Mouse (Mus musculus): ENCODE data around the gene Abca5. TPM values are rescaled to one million over a fixed set of nuclear protein-coding genes. Genes with fewer than 3 reads are reported as not detected.
A peak's percentile ranks its signal among the peaks of the same experiment; 100 is the strongest.
"Not testable (repeated sequence)": the region's sequence is repeated elsewhere in the genome, so short reads cannot be mapped to it uniquely, and the experiment has no call there.

Abca5 gene
- total RNA-seq (2017): 0.29 to 7.1 TPM (median 0.75 TPM) in 3 replicates

GRCm38 (mm10) chr11:110337289-110338245 is at the start of gene Abca5:
Abca5 (minus strand) TSS chr11:110337716.
- peak; percentile 82 for ATAC-seq (replicated peaks; ENCODE audit: insufficient number of reproducible peaks, low FRiP score, low TSS enrichment, poor library complexity, severe bottlenecking)

- ATAC-seq (replicated peaks; ENCODE audit: insufficient number of reproducible peaks, low FRiP score, low TSS enrichment, poor library complexity, severe bottlenecking): no peak
These were observed 48.0 kb upstream of the Abca5 start for GRCm38 (mm10) chr11:110385487-110385886.

DNA sequence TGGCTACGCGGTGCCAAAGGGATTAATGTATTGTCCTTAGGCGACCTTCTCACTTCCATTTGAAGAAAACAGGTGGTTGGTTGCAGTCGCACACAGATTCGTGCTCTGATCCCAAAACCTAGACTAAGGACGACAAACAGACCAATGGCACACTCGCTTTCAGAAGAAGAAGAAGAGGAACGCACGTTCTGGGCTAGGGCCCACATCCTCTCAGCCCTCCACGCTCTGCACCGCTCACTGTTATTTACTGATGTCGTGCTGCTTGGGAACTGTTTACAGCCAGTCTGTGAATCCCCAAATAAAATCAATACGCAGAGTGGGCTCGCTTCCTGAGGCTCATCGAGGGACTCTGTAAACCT is 42.8 kb upstream of the Abca5 start:
- ATAC-seq (replicated peaks; ENCODE audit: insufficient number of reproducible peaks, low FRiP score, low TSS enrichment, poor library complexity, severe bottlenecking): no peak

GRCm38 (mm10) chr11:110379661-110380309 is 42.3 kb upstream of the Abca5 start:
- peak; percentile 63 for ATAC-seq (replicated peaks; ENCODE audit: insufficient number of reproducible peaks, low FRiP score, low TSS enrichment, poor library complexity, severe bottlenecking)

DNA sequence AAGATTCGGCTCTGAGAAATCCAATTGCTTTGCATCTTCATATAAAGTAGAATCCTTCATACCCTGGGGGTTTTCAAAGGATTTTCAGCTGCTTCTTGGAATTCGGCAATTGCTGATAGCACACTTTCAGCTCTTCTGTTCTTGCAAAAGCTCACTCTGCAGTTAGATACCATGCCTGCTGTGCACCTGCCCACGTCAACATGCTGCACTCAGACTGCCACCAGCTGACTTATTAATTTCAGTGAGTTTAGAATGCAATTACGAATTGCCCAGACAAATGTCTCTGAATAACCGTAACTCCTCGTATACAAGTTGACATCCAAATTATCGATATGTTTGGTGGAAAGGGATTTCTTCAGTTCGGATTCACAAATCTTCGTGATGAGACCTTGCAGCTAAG is 36.5 kb upstream of the Abca5 start:
- no peak for ATAC-seq (replicated peaks; ENCODE audit: insufficient number of reproducible peaks, low FRiP score, low TSS enrichment, poor library complexity, severe bottlenecking)

DNA sequence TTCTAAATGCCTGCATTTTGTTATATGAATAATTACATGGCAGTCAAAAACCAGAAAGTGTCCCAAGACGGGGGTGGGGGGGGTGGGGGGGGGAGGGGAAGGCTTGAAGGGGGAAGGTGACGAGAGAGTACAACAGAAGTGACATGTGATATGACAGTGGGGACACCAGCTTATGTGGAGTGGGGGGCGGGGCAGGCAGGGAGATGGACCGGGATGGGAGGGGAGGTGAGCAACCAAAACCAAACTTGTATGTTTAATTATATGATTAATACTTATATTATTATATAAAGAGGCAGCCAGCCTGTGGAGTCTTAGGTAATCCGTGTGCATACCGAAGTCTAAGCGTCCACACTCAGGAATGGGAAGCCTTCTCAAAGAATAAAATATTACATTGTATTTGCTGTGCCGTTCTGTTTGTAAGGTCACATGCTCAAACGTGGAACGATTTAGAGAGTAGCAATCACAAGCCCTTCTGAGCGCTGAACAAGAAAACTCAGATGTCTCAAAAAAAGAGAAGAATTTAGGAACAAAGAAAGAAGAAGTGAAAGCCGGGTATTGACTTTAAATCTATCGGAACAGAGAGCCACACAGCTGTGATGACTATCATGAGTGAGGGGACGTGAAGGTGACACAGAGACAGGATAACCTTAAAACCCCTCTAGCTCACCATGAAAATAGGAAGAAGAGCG is 34.9 kb upstream of the Abca5 start:
- ATAC-seq (replicated peaks; ENCODE audit: insufficient number of reproducible peaks, low FRiP score, low TSS enrichment, poor library complexity, severe bottlenecking): peak; percentile 36; the same call in 1 of the 2 replicates

DNA sequence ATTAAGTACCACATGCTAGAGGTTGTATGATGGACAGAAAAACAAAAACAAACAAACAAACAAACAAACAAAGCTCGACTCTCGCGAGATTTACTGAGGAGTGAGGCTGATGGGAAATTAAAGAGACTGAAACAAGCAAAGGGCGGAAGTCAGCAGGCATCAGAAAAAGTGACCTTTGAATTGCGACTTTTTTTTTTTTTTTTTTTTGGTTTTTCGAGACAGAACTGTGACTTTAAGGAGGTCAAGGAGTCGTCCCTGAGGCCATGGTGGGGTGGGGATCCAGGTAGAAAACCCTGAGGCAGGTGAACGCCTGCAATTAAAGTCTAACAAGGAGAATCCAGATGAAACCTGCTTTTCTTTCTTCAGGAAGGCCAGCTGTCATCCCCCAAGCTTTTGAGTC is 34.3 kb upstream of the Abca5 start:
- ATAC-seq (replicated peaks; ENCODE audit: insufficient number of reproducible peaks, low FRiP score, low TSS enrichment, poor library complexity, severe bottlenecking): no peak

DNA sequence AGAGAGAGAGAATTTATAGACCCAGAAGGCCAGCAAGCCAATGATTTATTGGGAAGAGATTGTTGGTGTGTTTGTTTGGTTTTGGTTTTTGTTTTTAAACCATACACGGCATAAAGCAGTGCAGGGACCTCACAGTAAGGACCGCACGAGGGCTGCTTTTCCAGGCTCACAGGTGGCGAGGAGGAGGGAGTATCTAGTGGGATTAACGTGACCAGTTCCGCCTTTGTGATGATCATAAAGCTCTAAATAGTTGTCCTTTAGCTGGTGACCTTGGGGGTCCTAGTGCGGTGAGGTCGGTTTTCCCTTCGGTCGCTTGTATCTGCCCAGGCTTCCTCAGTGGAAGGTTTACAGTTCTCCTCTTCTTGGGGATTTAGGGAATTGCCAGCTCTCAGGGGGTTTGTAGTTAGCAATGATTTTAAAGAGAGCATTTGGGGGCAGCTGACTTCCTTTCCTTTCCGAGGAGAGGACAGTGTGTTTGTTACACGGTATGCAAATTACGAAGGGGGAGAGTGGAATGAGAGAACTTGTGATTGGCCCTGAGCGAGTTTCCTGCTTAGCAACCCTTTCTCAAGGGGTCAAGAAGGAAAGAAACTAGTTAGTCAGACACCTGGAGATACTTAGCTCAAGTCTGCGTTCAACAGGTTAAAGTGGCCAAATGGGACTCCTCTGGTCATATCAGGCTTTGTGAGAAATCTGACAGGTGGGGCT is 31.9 kb upstream of the Abca5 start:
- ATAC-seq (replicated peaks; ENCODE audit: insufficient number of reproducible peaks, low FRiP score, low TSS enrichment, poor library complexity, severe bottlenecking): no peak

DNA sequence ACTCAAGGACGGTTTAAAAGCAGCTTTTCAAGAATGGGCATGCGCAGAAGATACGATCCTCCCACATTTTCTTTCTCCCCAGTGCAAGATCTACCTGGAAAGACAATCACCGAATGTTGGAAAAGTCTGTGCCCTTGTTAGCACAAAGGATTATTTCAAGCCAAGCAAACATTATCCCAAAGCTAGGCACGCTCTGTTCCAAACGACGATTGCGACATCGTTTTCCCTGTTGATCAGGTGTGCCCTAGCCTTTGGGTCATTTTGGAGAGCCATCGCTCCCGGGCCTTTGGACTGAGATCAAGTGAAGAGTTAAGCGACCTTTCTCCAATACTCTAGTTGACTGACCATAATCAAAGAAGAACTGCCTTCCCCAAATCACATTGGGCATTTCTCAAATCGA is 30.1 kb upstream of the Abca5 start:
- ATAC-seq (replicated peaks; ENCODE audit: insufficient number of reproducible peaks, low FRiP score, low TSS enrichment, poor library complexity, severe bottlenecking): no peak

GRCm38 (mm10) chr11:110366902-110367301 is 29.4 kb upstream of the Abca5 start:
- no peak for ATAC-seq (replicated peaks; ENCODE audit: insufficient number of reproducible peaks, low FRiP score, low TSS enrichment, poor library complexity, severe bottlenecking)

- ATAC-seq (replicated peaks; ENCODE audit: insufficient number of reproducible peaks, low FRiP score, low TSS enrichment, poor library complexity, severe bottlenecking): 0 out of 2 replicates have a peak, but pooled peaks have one; percentile 66
These were observed 27.5 kb upstream of the Abca5 start for GRCm38 (mm10) chr11:110365016-110365415.

DNA sequence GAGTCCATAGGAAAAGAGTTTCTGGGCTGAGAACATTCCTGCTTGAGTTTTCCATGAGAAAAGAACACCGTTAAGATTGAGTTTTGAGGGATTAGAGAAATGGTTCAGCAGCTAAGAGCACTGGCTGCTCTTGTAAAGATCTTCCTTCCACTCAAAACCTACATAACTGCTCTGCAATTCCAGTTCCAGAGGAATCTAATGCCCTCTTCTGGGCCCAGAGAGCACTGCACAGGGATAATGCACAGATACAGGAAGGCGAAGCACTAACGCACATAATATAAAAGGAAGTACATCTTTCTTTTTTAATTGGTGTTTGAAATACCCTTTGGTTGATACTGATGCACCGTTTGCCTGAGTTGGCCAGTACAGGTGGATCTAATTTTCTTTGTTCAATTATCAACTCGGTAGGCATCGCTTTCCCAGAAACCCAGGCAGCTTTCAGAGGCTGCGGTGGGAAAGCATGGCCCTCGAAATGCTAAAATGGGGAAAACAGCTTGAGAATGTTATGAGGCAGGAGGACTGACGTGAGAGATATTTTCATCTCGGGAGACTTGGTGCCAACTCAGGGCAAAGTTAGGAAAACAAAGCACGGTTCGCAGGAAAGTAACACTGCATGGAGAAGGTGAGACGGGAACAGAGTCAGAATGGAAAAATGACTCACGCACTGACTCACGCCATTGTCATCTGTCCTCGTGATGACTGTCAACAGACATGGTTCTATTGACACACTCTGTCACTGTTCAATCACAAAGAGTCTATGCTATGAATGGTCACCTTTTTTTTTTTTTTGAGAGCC is 20.4 kb upstream of the Abca5 start:
- no peak for ATAC-seq (replicated peaks; ENCODE audit: insufficient number of reproducible peaks, low FRiP score, low TSS enrichment, poor library complexity, severe bottlenecking)

DNA sequence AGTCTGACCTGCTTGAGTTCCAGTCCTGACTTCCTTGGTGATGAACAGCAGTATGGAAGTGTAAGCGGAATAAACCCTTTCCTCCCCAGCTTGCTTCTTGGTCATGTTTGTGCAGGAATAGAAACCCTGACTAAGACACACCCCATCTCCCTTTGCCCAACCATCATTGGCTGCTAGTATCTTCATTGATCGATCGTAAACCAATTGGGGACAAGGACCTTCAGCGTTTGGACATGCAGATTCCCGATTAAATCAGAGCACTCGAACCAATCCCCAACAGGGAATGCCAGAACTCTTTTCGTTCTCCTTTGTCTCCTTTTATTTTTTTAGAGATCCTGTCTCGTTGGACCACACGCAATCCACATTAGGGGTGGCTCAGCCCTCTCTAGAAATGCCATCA is 17.6 kb upstream of the Abca5 start:
- ATAC-seq (replicated peaks; ENCODE audit: insufficient number of reproducible peaks, low FRiP score, low TSS enrichment, poor library complexity, severe bottlenecking): not testable (repeated sequence)

DNA sequence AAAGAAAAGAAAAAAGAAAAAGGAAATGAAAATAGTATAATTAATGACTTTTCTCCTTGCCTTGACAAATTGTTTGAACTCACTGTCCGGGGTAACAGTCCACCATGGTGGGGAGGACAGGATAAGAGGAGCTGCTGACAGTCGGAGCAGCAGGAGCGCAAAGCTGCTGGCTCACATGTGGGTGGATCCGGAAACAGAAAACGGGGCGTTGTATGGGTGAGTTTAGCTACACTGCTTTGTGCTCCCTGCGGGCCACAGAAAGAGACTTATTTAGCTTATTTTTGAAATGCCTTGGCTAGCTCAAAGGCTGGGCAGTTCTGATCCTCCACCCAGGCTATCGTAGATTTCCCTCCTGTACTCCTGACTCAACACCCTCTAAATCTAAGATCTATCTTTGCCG is 16.7 kb upstream of the Abca5 start:
- ATAC-seq (replicated peaks; ENCODE audit: insufficient number of reproducible peaks, low FRiP score, low TSS enrichment, poor library complexity, severe bottlenecking): no peak

GRCm38 (mm10) chr11:110348170-110348569 is 10.7 kb upstream of the Abca5 start:
- ATAC-seq (replicated peaks; ENCODE audit: insufficient number of reproducible peaks, low FRiP score, low TSS enrichment, poor library complexity, severe bottlenecking): no peak

DNA sequence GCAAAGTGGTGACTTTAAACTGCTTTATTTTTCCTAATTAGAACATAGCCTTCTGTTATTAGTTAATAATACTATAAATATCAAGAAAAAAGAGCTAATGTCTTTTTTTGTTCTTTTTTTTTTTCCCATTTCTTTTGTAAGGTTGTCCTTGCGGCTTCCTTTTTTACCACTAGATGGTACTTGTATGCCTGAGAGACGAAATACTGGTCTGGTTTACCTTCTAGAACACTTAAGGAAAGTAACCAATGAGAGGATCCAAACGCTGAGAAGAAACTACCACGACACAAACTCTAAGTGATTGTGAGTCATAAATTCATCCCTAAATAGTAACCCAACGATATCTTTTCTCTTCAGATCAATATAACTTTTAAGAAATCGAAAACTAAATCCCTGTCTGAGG is 10.3 kb upstream of the Abca5 start:
- no peak for ATAC-seq (replicated peaks; ENCODE audit: insufficient number of reproducible peaks, low FRiP score, low TSS enrichment, poor library complexity, severe bottlenecking)

DNA sequence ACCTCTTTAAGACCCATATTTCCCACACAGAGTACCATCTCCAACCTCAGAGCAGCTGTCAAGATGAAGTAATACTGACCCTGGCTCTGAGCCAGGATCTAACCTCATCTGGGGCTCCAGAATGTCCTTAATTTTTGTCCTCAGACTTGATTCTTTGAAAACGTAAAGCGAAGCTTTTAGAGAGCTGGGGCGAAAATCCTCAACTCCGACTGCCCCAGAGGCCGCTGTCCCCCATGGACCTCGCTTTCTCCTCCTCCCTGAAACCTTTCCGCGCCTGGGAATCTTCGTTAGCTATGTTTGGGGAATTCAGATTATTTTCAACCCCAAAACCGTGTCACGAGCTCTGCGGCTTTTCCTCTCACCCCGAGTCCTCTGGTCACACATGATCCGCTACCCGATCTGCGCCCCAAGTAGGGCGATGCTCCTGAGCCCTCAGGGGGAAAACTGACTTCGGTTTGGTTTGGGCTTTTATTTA is 665 bp downstream of the Abca5 start:
- ATAC-seq (replicated peaks; ENCODE audit: insufficient number of reproducible peaks, low FRiP score, low TSS enrichment, poor library complexity, severe bottlenecking): no peak; the same call in 1 of the 2 replicates

DNA sequence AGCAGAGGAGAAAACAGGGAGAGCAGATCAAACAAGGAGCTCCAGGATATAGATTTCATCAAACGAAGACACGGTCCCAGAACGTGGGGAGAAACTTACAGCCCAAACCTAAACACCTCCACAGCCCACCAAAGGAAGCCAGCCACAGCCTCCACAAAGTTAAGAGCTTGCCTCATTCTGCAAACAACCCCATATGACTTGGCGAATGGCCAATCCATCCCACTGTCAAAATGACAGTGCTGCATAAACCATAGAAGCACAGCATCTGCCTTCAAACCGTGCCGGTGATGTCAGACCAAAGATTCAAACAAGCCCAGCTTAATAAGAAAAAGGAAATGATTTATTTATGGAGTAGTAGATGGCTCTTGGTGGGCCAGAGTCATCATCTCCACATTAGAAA is 7.4 kb downstream of the Abca5 start:
- no peak for ATAC-seq (replicated peaks; ENCODE audit: insufficient number of reproducible peaks, low FRiP score, low TSS enrichment, poor library complexity, severe bottlenecking)

Data from monocyte, adult 5-6 weeks (primary cell).